In the genomic region with DNA sequence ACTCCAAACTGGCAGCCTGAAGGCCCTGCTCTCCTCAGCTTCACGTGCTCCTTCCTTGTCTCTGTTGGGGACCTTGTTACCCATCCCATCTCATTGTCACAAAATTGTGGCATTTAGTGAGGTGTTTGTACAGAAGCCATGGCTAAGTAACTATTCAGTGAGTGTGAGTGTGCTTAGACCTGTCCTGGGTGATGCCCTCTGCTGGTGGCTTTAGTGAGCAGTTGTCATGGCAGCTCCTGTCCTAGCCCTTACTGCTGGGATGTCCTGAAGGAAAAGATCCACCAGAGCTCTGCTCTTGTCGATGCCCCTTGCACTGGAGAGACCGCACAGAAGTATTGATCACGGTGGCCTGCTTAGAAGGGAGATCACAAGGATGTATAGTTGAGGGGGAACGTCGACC, we compare ENCODE assay signal across 10 mouse cellular contexts. TPM values are rescaled to one million over a fixed set of nuclear protein-coding genes. Genes with fewer than 3 reads are reported as not detected.
DNase-seq lines count a peak whose midpoint lies in the region; ATAC-seq and TF ChIP-seq lines count a peak whose summit lies in the region.
"Had no signal": no experiment of that assay in that cellular context is flagged by ENCODE, and none has a peak within 500 bp of the region (broad histone marks: within the 10 kb centered on the region; RNA-seq: fewer than 3 reads in every experiment).

No protein-coding gene starts in this region.

- H3K9me3 ChIP-seq in liver, embryonic 11.5 days (ENCODE audit: control insufficient read depth, low read length), result no peaks in the 10 kb centered on the region

- no peak overlapping the region for H3K4me3 ChIP-seq in liver, adult 2 months (ENCODE audit: insufficient read depth, low read depth, low read length)
- no peak overlapping the region for H3K4me3 ChIP-seq in liver, embryonic 11.5 days (ENCODE audit: low read depth, low read length)

- no peak overlapping the region for H3K4me2 ChIP-seq in liver, embryonic 11.5 days

- peaks cover 15% of the 10 kb centered on the region; the same call in 1 of the 2 replicates for H3K36me3 ChIP-seq in liver, adult 2 months (ENCODE audit: control insufficient read depth, insufficient read depth, low read length)
- H3K36me3 ChIP-seq in liver, embryonic 11.5 days (ENCODE audit: control insufficient read depth, insufficient read depth, low read length), result peaks cover 47% of the 10 kb centered on the region

- H3K27me3 ChIP-seq in liver, adult 2 months (ENCODE audit: control insufficient read depth, insufficient read depth, low read length), result no peaks in the 10 kb centered on the region
- H3K27me3 ChIP-seq in liver, embryonic 11.5 days (replicated peaks; ENCODE audit: control insufficient read depth, insufficient read depth, low read length), result no peaks in the 10 kb centered on the region

- ATAC-seq in liver, embryonic 11.5 days (replicated peaks; ENCODE audit: low FRiP score), result no peak
- ATAC-seq in megakaryocyte progenitor cell, adult 5-6 weeks (replicated peaks; ENCODE audit: poor library complexity), result peak; percentile 72

- 90% methylated on average over 6 of the region's 6 CpGs for WGBS in liver, adult 2 months
- WGBS in liver, embryonic 11.5 days, result 85% methylated on average over 6 of the region's 6 CpGs

- TF ChIP-seq POLR2A in liver, adult 2 months (IDR thresholded peaks at IDR 0.05; ENCODE audit: extremely low read depth, insufficient read depth, low read length), result no peak

- peaks cover 3% of the 10 kb centered on the region; the same call in 1 of the 2 replicates for H3K79me2 ChIP-seq in liver, adult 2 months (ENCODE audit: control insufficient read depth, insufficient read depth, low read length)

- peak; percentile 67 for TF ChIP-seq CTCF in liver, adult 2 months (IDR thresholded peaks at IDR 0.05; ENCODE audit: low read depth, low read length)

- peaks cover 30% of the 10 kb centered on the region for H3K4me1 ChIP-seq in liver, adult 2 months (ENCODE audit: control insufficient read depth, insufficient read depth, low read length)
- peaks cover 2% of the 10 kb centered on the region for H3K4me1 ChIP-seq in liver, embryonic 11.5 days (replicated peaks; ENCODE audit: control insufficient read depth, insufficient read depth, low read length)

- DNase-seq in adrenal gland, postnatal 10 days, result peak; percentile 33
- DNase-seq in adrenal gland, adult (ENCODE audit: inconsistent age in 2 of 2, low spot score in 1 of 2), result no peak
- peak; percentile 48 for DNase-seq in liver, adult 2 months (ENCODE audit: extremely low read depth, low read depth, low spot score)
- no peak for DNase-seq in liver, embryonic 11.5 days (ENCODE audit: low spot score)
- DNase-seq in T-cell, adult 2 months (ENCODE audit: low spot score), result peak; percentile 24
- DNase-seq in left cerebral cortex, adult 9 months (ENCODE audit: low spot score in 2 of 2), result no peak
- DNase-seq in Muller cell, postnatal 12 days (ENCODE audit: inconsistent ontology term), result no peak
- DNase-seq: cerebellum, postnatal 36 days; right cerebral cortex, postnatal 25 days had no signal

- H3K9ac ChIP-seq in liver, adult 2 months (ENCODE audit: low read depth, low read length), result no peak overlapping the region
- H3K9ac ChIP-seq in liver, embryonic 11.5 days (ENCODE audit: low read depth, low read length), result no peak overlapping the region

- peak overlapping the region; percentile 72 for H3K27ac ChIP-seq in liver, adult 2 months (replicated peaks; ENCODE audit: insufficient read depth, low read depth, low read length)
- no peak overlapping the region for H3K27ac ChIP-seq in liver, embryonic 11.5 days (ENCODE audit: low read depth, low read length)

RNA-seq across cellular contexts. Expression of gene Rtf2, which starts 7.0 kb away (rescaled TPM):
- 10 to 100 TPM; 69.2 to 71.5 TPM for total RNA-seq in adrenal gland, postnatal 10 days (2021)
- total RNA-seq in liver, adult 2 months (2014; rRNA removed), result 35.0 and 37.0 TPM in 2 replicates
- polyA plus RNA-seq in liver, adult 2 months (2012; rRNA removed), result 31.5 and 36.3 TPM in 2 replicates
- 73.1 and 78.7 TPM in 2 replicates for polyA plus RNA-seq in liver, embryonic 11.5 days (2014; fragmentation: Nextera tagmentation; extraction: Ambion mirVana)
- 27.6 and 29.6 TPM in 2 replicates for total RNA-seq in megakaryocyte progenitor cell, adult 5-6 weeks (2015)
- 146 and 199 TPM in 2 replicates for total RNA-seq in megakaryocyte progenitor cell, adult 5-6 weeks (2017)

RNA-seq across cellular contexts. Expression of gene Gcnt7, which starts 11.1 kb away (rescaled TPM):
- total RNA-seq in adrenal gland, postnatal 10 days (2021), result not detected
- total RNA-seq in liver, adult 2 months (2014; rRNA removed), result not detected in 2 replicates
- not detected in 2 replicates for polyA plus RNA-seq in liver, adult 2 months (2012; rRNA removed)
- polyA plus RNA-seq in liver, embryonic 11.5 days (2014; fragmentation: Nextera tagmentation; extraction: Ambion mirVana), result 1.2 and 1.3 TPM in 2 replicates
- total RNA-seq in megakaryocyte progenitor cell, adult 5-6 weeks (2015), result not detected in 2 replicates
- total RNA-seq in megakaryocyte progenitor cell, adult 5-6 weeks (2017), result 0.07 TPM in 1 of 2 replicates, not detected in the other

RNA-seq across cellular contexts. Expression of gene Fam209, which starts 25.0 kb away (rescaled TPM):
- under 1 TPM; 0.39 to 0.45 TPM for total RNA-seq in adrenal gland, postnatal 10 days (2021)
- total RNA-seq in liver, adult 2 months (2014; rRNA removed), result 0.18 TPM in 1 of 2 replicates, not detected in the other
- polyA plus RNA-seq in liver, adult 2 months (2012; rRNA removed), result 0.15 and 0.18 TPM in 2 replicates
- polyA plus RNA-seq in liver, embryonic 11.5 days (2014; fragmentation: Nextera tagmentation; extraction: Ambion mirVana), result 0.43 and 0.74 TPM in 2 replicates
- 0.22 and 0.37 TPM in 2 replicates for total RNA-seq in megakaryocyte progenitor cell, adult 5-6 weeks (2015)
- 1.1 and 2.0 TPM in 2 replicates for total RNA-seq in megakaryocyte progenitor cell, adult 5-6 weeks (2017)

RNA-seq across cellular contexts. Expression of gene Cass4, which starts 53.7 kb away (rescaled TPM):
- total RNA-seq in adrenal gland, postnatal 10 days (2021), result under 1 TPM; 0.36 to 0.45 TPM
- not detected in 2 replicates for total RNA-seq in liver, adult 2 months (2014; rRNA removed)
- not detected in 2 replicates for polyA plus RNA-seq in liver, adult 2 months (2012; rRNA removed)
- polyA plus RNA-seq in liver, embryonic 11.5 days (2014; fragmentation: Nextera tagmentation; extraction: Ambion mirVana), result 1.1 and 1.5 TPM in 2 replicates
- total RNA-seq in megakaryocyte progenitor cell, adult 5-6 weeks (2015), result 1.4 and 2.1 TPM in 2 replicates
- 1.00 and 2.1 TPM in 2 replicates for total RNA-seq in megakaryocyte progenitor cell, adult 5-6 weeks (2017)

Comparison
In these comparisons a context has a peak if more than half of its experiments do, and no peak if none do; other contexts are left out.
1. DNase-seq: peak in adrenal gland, postnatal 10 days (single experiment), liver, adult 2 months (single experiment) and T-cell, adult 2 months (single experiment); none in adrenal gland, adult (0 of 2), liver, embryonic 11.5 days (single experiment), left cerebral cortex, adult 9 months (0 of 2) and Muller cell, postnatal 12 days (single experiment).